Mouse (Mus musculus): ENCODE results near the gene Ndufs2. TPM values are rescaled to one million over a fixed set of nuclear protein-coding genes. Genes with fewer than 3 reads are reported as not detected.
A peak's percentile ranks its signal among the peaks of the same experiment; 100 is the strongest.

Gene Ndufs2
- polyA plus RNA-seq, 1 experiment from 2014 or later, result 210 TPM

- Histone ChIP-seq H3K9ac (ENCODE audit: low read length) (peak overlapping the region; percentile 56), H3K27ac (replicated peaks) (no peak overlapping the region; the same call in 1 of the 2 replicates), H3K9me3 (ENCODE audit: control insufficient read depth, low read length) (no peaks in the 10 kb centered on the region), H3K4me3 (ENCODE audit: low read depth, low read length) (peak overlapping the region; percentile 67), H3K27me3 (ENCODE audit: control insufficient read depth, insufficient read depth, low read length) (no peaks in the 10 kb centered on the region), H3K4me2 (replicated peaks; ENCODE audit: low read depth) (peak overlapping the region; percentile 81), H3K4me1 (replicated peaks; ENCODE audit: control insufficient read depth, insufficient read depth) (peaks cover 4% of the 10 kb centered on the region), H3K36me3 (ENCODE audit: control insufficient read depth, insufficient read depth, low read length) (peaks cover 7% of the 10 kb centered on the region; the same call in 1 of the 2 replicates)
- no peak for TF ChIP-seq EP300 (optimal IDR thresholded peaks at IDR 0.05)
- no peak for TF ChIP-seq CTCF (IDR thresholded peaks at IDR 0.05; ENCODE audit: low read depth)
- DNase-seq (ENCODE audit: low spot score), result no peak
- WGBS, result 4% methylated on average over 22 of the region's 22 CpGs
- ATAC-seq (ENCODE audit: low FRiP score, low TSS enrichment), result no peak
Measured at GRCm38 (mm10) chr1:171221281-171222193, 29.7 kb downstream of the Ndufs2 start.

DNA sequence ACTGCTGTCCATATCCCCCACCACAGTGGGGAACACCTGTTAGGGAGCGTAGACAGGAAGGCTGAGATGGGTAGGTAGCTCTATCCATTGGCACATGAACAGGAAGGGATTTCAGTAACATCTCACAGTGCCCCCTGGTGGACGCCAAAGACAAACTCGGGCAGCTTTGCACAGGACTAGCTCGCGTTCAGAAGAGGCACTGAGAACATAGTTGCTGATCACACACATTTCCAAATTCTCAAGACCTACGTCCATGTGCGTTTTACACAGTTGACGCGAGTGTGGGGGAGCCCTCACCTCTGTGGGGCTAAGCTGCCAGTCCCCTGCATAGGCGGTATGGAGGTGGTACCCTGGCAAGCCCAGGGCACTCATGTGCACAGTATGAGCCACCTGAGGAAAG lies 30.3 kb downstream of the Ndufs2 start:
- ATAC-seq (ENCODE audit: low FRiP score, low TSS enrichment), result peak; percentile 22
- peak; percentile 87 for DNase-seq (ENCODE audit: low spot score)
- Histone ChIP-seq H3K9me3 (ENCODE audit: control insufficient read depth, low read length) (no peaks in the 10 kb centered on the region), H3K4me3 (ENCODE audit: low read depth, low read length) (0 out of 2 replicates have a peak overlapping the region, but pooled peaks have one; percentile 13), H3K9ac (ENCODE audit: low read length) (no peak overlapping the region), H3K36me3 (ENCODE audit: control insufficient read depth, insufficient read depth, low read length) (peaks cover 7% of the 10 kb centered on the region; the same call in 1 of the 2 replicates), H3K4me1 (replicated peaks; ENCODE audit: control insufficient read depth, insufficient read depth) (peaks cover 4% of the 10 kb centered on the region), H3K27me3 (ENCODE audit: control insufficient read depth, insufficient read depth, low read length) (no peaks in the 10 kb centered on the region), H3K27ac (replicated peaks) (no peak overlapping the region), H3K4me2 (replicated peaks; ENCODE audit: low read depth) (peak overlapping the region; percentile 81)
- no peak for TF ChIP-seq EP300 (optimal IDR thresholded peaks at IDR 0.05)
- peak; percentile 95 for TF ChIP-seq CTCF (IDR thresholded peaks at IDR 0.05; ENCODE audit: low read depth)
- 6% methylated on average over 10 of the region's 10 CpGs for WGBS

DNA sequence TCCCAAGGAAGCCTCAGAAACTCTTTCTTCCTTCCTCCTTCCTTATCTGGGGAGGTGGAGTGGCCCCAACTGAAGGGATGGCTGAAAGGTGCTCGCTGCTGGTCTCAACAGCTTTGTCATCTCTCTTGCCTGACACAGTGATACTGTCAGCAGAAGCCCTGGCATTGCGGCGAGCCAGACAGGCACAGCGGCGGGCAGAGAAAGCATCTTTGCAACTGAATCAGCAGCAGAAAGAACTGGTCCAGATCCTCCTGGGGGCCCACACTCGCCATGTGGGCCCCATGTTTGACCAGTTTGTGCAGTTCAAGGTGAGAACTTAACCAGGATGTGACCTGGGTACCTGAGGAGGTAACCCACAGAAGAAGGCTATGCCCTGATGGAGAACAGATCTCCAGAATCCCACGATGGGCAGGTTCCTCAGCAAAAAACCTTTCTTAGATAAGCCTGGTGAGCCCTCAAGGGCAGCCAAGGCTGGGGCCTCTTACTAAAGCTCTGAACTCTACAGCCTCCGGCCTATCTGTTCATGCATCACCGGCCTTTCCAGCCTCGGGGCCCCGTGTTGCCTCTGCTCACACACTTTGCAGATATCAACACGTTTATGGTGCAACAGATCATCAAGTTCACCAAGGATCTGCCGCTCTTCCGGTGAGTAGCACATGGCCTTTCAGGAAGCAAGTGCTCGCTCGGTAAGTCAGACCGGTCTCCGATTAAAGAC lies 34.8 kb downstream of the Ndufs2 start:
- Histone ChIP-seq H3K4me2 (replicated peaks; ENCODE audit: low read depth) (no peak overlapping the region), H3K4me1 (replicated peaks; ENCODE audit: control insufficient read depth, insufficient read depth) (no peaks in the 10 kb centered on the region; the same call in none of the 2 replicates), H3K27me3 (ENCODE audit: control insufficient read depth, insufficient read depth, low read length) (no peaks in the 10 kb centered on the region), H3K9me3 (ENCODE audit: control insufficient read depth, low read length) (no peaks in the 10 kb centered on the region), H3K9ac (ENCODE audit: low read length) (no peak overlapping the region), H3K36me3 (ENCODE audit: control insufficient read depth, insufficient read depth, low read length) (peaks cover 7% of the 10 kb centered on the region; the same call in 1 of the 2 replicates), H3K27ac (replicated peaks) (no peak overlapping the region), H3K4me3 (ENCODE audit: low read depth, low read length) (no peak overlapping the region)
- 80% methylated on average over 18 of the region's 18 CpGs for WGBS
- TF ChIP-seq EP300 (optimal IDR thresholded peaks at IDR 0.05) (no peak), CTCF (IDR thresholded peaks at IDR 0.05; ENCODE audit: low read depth) (no peak)
- DNase-seq (ENCODE audit: low spot score), result no peak
- ATAC-seq (ENCODE audit: low FRiP score, low TSS enrichment), result no peak

DNA sequence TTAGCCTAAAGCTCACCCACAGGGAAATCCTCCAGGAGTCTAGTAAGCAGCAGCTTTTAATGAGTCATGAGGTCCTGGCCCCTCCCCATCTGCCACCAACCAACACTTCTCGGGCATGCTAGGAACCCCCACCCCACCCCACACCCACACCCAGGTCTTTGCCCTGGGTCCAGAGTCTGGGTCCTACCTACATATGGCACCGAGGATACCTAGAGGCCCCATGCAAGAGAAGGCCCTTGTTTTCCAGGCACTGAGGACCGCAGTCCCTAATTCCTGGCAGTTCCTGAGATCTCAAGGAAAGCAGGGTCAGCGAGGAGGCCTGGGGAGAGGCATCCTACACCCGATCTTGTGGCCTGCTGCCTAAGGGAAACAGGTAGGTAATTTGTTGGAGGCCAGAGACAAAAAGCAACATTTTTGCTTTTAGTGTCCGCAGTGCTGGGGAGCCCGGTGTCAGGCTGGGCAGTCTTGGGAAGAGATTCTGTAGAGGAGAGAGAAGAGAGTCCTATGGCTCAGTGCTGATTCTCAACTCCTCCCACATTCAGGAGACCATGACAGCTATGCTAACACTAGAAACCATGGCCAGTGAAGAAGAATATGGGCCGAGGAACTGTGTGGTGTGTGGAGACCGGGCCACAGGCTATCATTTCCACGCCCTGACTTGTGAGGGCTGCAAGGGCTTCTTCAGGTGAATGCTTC lies 37.2 kb downstream of the Ndufs2 start, which contains the start of gene Nr1i3:
Gene Nr1i3, plus strand, starts transcription at position 170 of the 696 bp plus-strand sequence.
- Histone ChIP-seq H3K4me1 (replicated peaks; ENCODE audit: control insufficient read depth, insufficient read depth) (no peaks in the 10 kb centered on the region), H3K9me3 (ENCODE audit: control insufficient read depth, low read length) (no peaks in the 10 kb centered on the region), H3K9ac (ENCODE audit: low read length) (no peak within 1 kb of the TSS), H3K27ac (replicated peaks) (no peak within 1 kb of the TSS), H3K27me3 (ENCODE audit: control insufficient read depth, insufficient read depth, low read length) (no peaks in the 10 kb centered on the region), H3K4me2 (replicated peaks; ENCODE audit: low read depth) (no peak within 1 kb of the TSS), H3K36me3 (ENCODE audit: control insufficient read depth, insufficient read depth, low read length) (0 out of 2 replicates have a peak, but pooled peaks cover 3% of the 10 kb centered on the region), H3K4me3 (ENCODE audit: low read depth, low read length) (no peak within 1 kb of the TSS)
- peak; percentile 76; the same call in 1 of the 2 replicates for ATAC-seq (ENCODE audit: low FRiP score, low TSS enrichment)
- WGBS, result 63% methylated on average over 10 of the region's 10 CpGs
- TF ChIP-seq CTCF (IDR thresholded peaks at IDR 0.05; ENCODE audit: low read depth), result no peak
- no peak for TF ChIP-seq EP300 (optimal IDR thresholded peaks at IDR 0.05)
- peak; percentile 37 for DNase-seq (ENCODE audit: low spot score)

- Histone ChIP-seq H3K9me3 (ENCODE audit: control insufficient read depth, low read length) (no peaks in the 10 kb centered on the region), H3K27ac (replicated peaks) (no peak overlapping the region), H3K4me1 (replicated peaks; ENCODE audit: control insufficient read depth, insufficient read depth) (no peaks in the 10 kb centered on the region), H3K36me3 (ENCODE audit: control insufficient read depth, insufficient read depth, low read length) (no peaks in the 10 kb centered on the region), H3K4me2 (replicated peaks; ENCODE audit: low read depth) (no peak overlapping the region), H3K9ac (ENCODE audit: low read length) (no peak overlapping the region), H3K4me3 (ENCODE audit: low read depth, low read length) (no peak overlapping the region), H3K27me3 (ENCODE audit: control insufficient read depth, insufficient read depth, low read length) (no peaks in the 10 kb centered on the region)
- DNase-seq (ENCODE audit: low spot score) (no peak), ATAC-seq (ENCODE audit: low FRiP score, low TSS enrichment) (no peak)
- TF ChIP-seq EP300 (optimal IDR thresholded peaks at IDR 0.05) (no peak), CTCF (IDR thresholded peaks at IDR 0.05; ENCODE audit: low read depth) (no peak)
- 46% methylated on average over 3 of the region's 3 CpGs for WGBS
Measured at GRCm38 (mm10) chr1:171212854-171213253, 38.3 kb downstream of the Ndufs2 start.

All from stomach, postnatal 0 days (tissue).